Mouse (Mus musculus) small intestine, adult 2 months (tissue): ENCODE measurements around the gene 1700001O22Rik. TPM values are rescaled to one million over a fixed set of nuclear protein-coding genes. Genes with fewer than 3 reads are reported as not detected.
A peak's percentile ranks its signal among the peaks of the same experiment; 100 is the strongest.

ENCODE experiments used
- H3K27ac ChIP-seq: fragments of 200-500 bp; 2 replicates; pipeline ENCODE4 v1.5.1; 2012; ENCODE audit warnings: low read depth, low read length, control low read depth, inconsistent platforms; ENCODE audit not compliant: insufficient read depth
- H3K27me3 ChIP-seq: fragments of 200-500 bp; 2 replicates; pipeline ENCODE4 v1.6.1; 2012; ENCODE audit warnings: mild to moderate bottlenecking, moderate library complexity, low read length, inconsistent platforms; ENCODE audit not compliant: control insufficient read depth, insufficient read depth
- H3K36me3 ChIP-seq: fragments of 200-500 bp; 2 replicates; pipeline ENCODE4 v1.6.1; 2012; ENCODE audit warnings: mild to moderate bottlenecking, low read length, control low read depth, inconsistent platforms; ENCODE audit not compliant: control insufficient read depth, insufficient read depth
- H3K4me1 ChIP-seq: fragments of 200-500 bp; 2 replicates; pipeline ENCODE4 v1.6.1; 2012; ENCODE audit warnings: low read length, inconsistent platforms, mixed read lengths; ENCODE audit not compliant: control insufficient read depth, insufficient read depth, insufficient read length
- H3K4me3 ChIP-seq: fragments of 200-500 bp; 2 replicates; pipeline ENCODE4 v1.5.1; 2012; ENCODE audit warnings: low read depth, mild to moderate bottlenecking, control low read depth, inconsistent platforms, low read length, moderate library complexity
- CTCF ChIP-seq: fragments of 200-500 bp; IDR thresholded peaks from 2 replicates; pipeline ENCODE4 v1.5.1; 2012; ENCODE audit warnings: low read depth, mild to moderate bottlenecking, control low read depth, inconsistent platforms, low read length, moderate library complexity, mixed read lengths; ENCODE audit not compliant: insufficient replicate concordance, insufficient read length; ENCODE audit errors: extremely low read depth
- POLR2A ChIP-seq: fragments of 200-500 bp; IDR thresholded peaks from 2 replicates; pipeline ENCODE4 v1.6.1; 2012; ENCODE audit warnings: low read depth, mild to moderate bottlenecking, control low read depth, inconsistent platforms, low read length, moderate library complexity
- WGBS: fragments of 180-500 bp; shearing (Covaris S2); methylation state at CpG from one replicate; pipeline ENCODE4 v1.1.7; 2018; 5-methylcytosine and 5-hydroxymethylcytosine counted together
- polyA plus RNA-seq: library from polyadenylated mRNA; depleted of rRNA; stranded (reverse); fragments of >200 nt; gene quantifications from 2 replicates; pipeline ENCODE4 v1.2.3, GENCODE M21; 2012

The 1700001O22Rik gene
- polyA plus RNA-seq, 1 experiment: 0.71 TPM

GRCm38 (mm10) chr2:30771806-30772460 is 31.5 kb downstream of the 1700001O22Rik start:
- Histone ChIP-seq H3K27ac (0 out of 2 replicates have a peak overlapping the region, but pooled peaks have one; percentile 13), H3K36me3 (no peaks in the 10 kb centered on the region), H3K4me3 (peak overlapping the region; percentile 46), H3K4me1 (peaks cover 13% of the 10 kb centered on the region), H3K27me3 (no peaks in the 10 kb centered on the region)
- TF ChIP-seq CTCF: no peak
- TF ChIP-seq POLR2A: no peak
- 1% methylated on average over 19 of the region's 19 CpGs for WGBS

- no peak overlapping the region for H3K27ac ChIP-seq
- TF ChIP-seq CTCF (no peak), POLR2A (no peak)
- H3K4me1 ChIP-seq: peaks cover 13% of the 10 kb centered on the region
- 1% methylated on average over 51 of the region's 51 CpGs for WGBS
- no peaks in the 10 kb centered on the region for H3K27me3 ChIP-seq
- no peaks in the 10 kb centered on the region for H3K36me3 ChIP-seq
- H3K4me3 ChIP-seq: peak overlapping the region; percentile 46
These were observed 32.1 kb downstream of the 1700001O22Rik start for GRCm38 (mm10) chr2:30771368-30771805.

- Histone ChIP-seq H3K27me3 (no peaks in the 10 kb centered on the region), H3K27ac (no peak overlapping the region), H3K4me3 (no peak overlapping the region), H3K36me3 (no peaks in the 10 kb centered on the region), H3K4me1 (peaks cover 13% of the 10 kb centered on the region)
- TF ChIP-seq POLR2A (no peak), CTCF (peak; percentile 6; the same call in 1 of the 2 replicates)
- WGBS: 40% methylated on average over 6 of the region's 6 CpGs
These were observed 34.3 kb downstream of the 1700001O22Rik start for GRCm38 (mm10) chr2:30769187-30769586.

GRCm38 (mm10) chr2:30768529-30768928 is 34.9 kb downstream of the 1700001O22Rik start:
- WGBS: 48% methylated on average over 5 of the region's 5 CpGs
- H3K4me3 ChIP-seq: no peak overlapping the region
- no peak for TF ChIP-seq CTCF
- TF ChIP-seq POLR2A: no peak
- no peaks in the 10 kb centered on the region for H3K36me3 ChIP-seq
- peaks cover 13% of the 10 kb centered on the region for H3K4me1 ChIP-seq
- no peak overlapping the region for H3K27ac ChIP-seq
- no peaks in the 10 kb centered on the region for H3K27me3 ChIP-seq

- Histone ChIP-seq H3K36me3 (no peaks in the 10 kb centered on the region), H3K27ac (no peak overlapping the region), H3K4me1 (peaks cover 10% of the 10 kb centered on the region), H3K4me3 (no peak overlapping the region), H3K27me3 (no peaks in the 10 kb centered on the region)
- whole genome bisulfite sequencing: 91% methylated on average over 7 of the region's 7 CpGs
- no peak for TF ChIP-seq CTCF
- no peak for TF ChIP-seq POLR2A
These were observed 35.7 kb downstream of the 1700001O22Rik start for GRCm38 (mm10) chr2:30767626-30768240.

GRCm38 (mm10) chr2:30766446-30766845 is 37.0 kb downstream of the 1700001O22Rik start:
- no peak for TF ChIP-seq POLR2A
- Histone ChIP-seq H3K4me1 (peaks cover 2% of the 10 kb centered on the region), H3K4me3 (no peak overlapping the region), H3K27me3 (no peaks in the 10 kb centered on the region), H3K27ac (no peak overlapping the region), H3K36me3 (no peaks in the 10 kb centered on the region)
- 75% methylated on average over 5 of the region's 5 CpGs for WGBS

- H3K27me3 ChIP-seq: no peaks in the 10 kb centered on the region
- peaks cover 3% of the 10 kb centered on the region; the same call in 1 of the 2 replicates for H3K4me1 ChIP-seq
- no peak for TF ChIP-seq POLR2A
- TF ChIP-seq CTCF: no peak
- WGBS: 72% methylated on average over 6 of the region's 6 CpGs
- H3K4me3 ChIP-seq: no peak overlapping the region
- H3K27ac ChIP-seq: no peak overlapping the region
- no peaks in the 10 kb centered on the region for H3K36me3 ChIP-seq
These were observed 42.8 kb downstream of the 1700001O22Rik start for GRCm38 (mm10) chr2:30760706-30761105.
